Mouse (Mus musculus): ENCODE measurements around the gene Golm1. TPM values are rescaled to one million over a fixed set of nuclear protein-coding genes. Genes with fewer than 3 reads are reported as not detected.

Gene Golm1
- total RNA-seq, 1 experiment from 2014 or later = 41.9 TPM

Other genes starting within 250 kb of the Golm1 start
- gene Agtpbp1, start 90.6 kb downstream of the Golm1 start, total RNA-seq (2017) = 42.8 and 84.4 TPM in 2 replicates
- 58.2 and 78.1 TPM in 2 replicates for gene Naa35, start 90.6 kb downstream of the Golm1 start, total RNA-seq (2017)
- not detected in 2 replicates for gene 4921517D22Rik, start 18.3 kb upstream of the Golm1 start, total RNA-seq (2017)
- not detected in 2 replicates for gene Spata31d1a, start 34.5 kb upstream of the Golm1 start, total RNA-seq (2017)
- gene Spata31d1b, start 36.5 kb upstream of the Golm1 start, total RNA-seq (2017) = not detected in 2 replicates
- gene Spata31d1d, start 55.9 kb upstream of the Golm1 start, total RNA-seq (2017) = not detected in 2 replicates
- gene 1700014D04Rik, start 70.9 kb upstream of the Golm1 start, total RNA-seq (2017) = 0.25 TPM in 1 of 2 replicates, not detected in the other
- 64.3 and 67.8 TPM in 2 replicates for gene Isca1, start 94.0 kb upstream of the Golm1 start, total RNA-seq (2017)
- gene Gm49354, start 106.4 kb upstream of the Golm1 start, total RNA-seq (2017) = 18.4 TPM in 1 of 2 replicates, not detected in the other
- gene Tut7, start 147.3 kb upstream of the Golm1 start, total RNA-seq (2017) = 207 and 246 TPM in 2 replicates

Data from hematopoietic stem cell, adult 5-6 weeks (primary cell).